Mouse (Mus musculus) limb, embryonic 14.5 days (tissue): Measurements from ENCODE around the gene Best3. TPM values are rescaled to one million over a fixed set of nuclear protein-coding genes. Genes with fewer than 3 reads are reported as not detected.
"Not testable (repeated sequence)": the region's sequence is repeated elsewhere in the genome, so short reads cannot be mapped to it uniquely, and the experiment has no call there.

ENCODE experiments used
- ATAC-seq: fragments of 200-750 bp; cut with Nextera tagmentation; 2 replicates; pipeline ENCODE4 v1.8.0; 2017; ENCODE audit warnings: low read depth, moderate number of reproducible peaks, moderate TSS enrichment; ENCODE audit not compliant: low FRiP score
- DNase-seq: peaks from one replicate; pipeline ENCODE4 v3.0.0-alpha.2; 2015; ENCODE audit warnings: low spot score
- H3K27ac ChIP-seq: fragments of 300-500 bp; sonication (generic); replicated peaks from 2 replicates; pipeline ENCODE4 v1.5.1; 2014; ENCODE audit warnings: low read depth, mild to moderate bottlenecking, low read length, moderate library complexity, mixed read lengths
- H3K27me3 ChIP-seq: fragments of 300-500 bp; sonication (generic); 2 replicates; pipeline ENCODE4 v1.6.1; 2014; ENCODE audit warnings: low read length, mixed read lengths; ENCODE audit not compliant: control insufficient read depth, insufficient read depth
- H3K36me3 ChIP-seq: fragments of 300-500 bp; sonication (generic); 2 replicates; pipeline ENCODE4 v1.6.1; 2014; ENCODE audit warnings: mild to moderate bottlenecking, low read length, moderate library complexity, mixed read lengths; ENCODE audit not compliant: control insufficient read depth, insufficient read depth
- H3K4me1 ChIP-seq: fragments of 300-500 bp; sonication (generic); 2 replicates; pipeline ENCODE4 v1.6.1; 2014; ENCODE audit warnings: antibody characterized with exemption, low read length, mixed read lengths; ENCODE audit not compliant: control insufficient read depth, insufficient read depth
- H3K4me2 ChIP-seq: fragments of 300-500 bp; sonication (generic); replicated peaks from 2 replicates; pipeline ENCODE4 v1.6.1; 2014; ENCODE audit warnings: low read depth, mild to moderate bottlenecking, low read length, moderate library complexity; ENCODE audit not compliant: severe bottlenecking
- H3K4me3 ChIP-seq: fragments of 300-500 bp; sonication (generic); replicated peaks from 2 replicates; pipeline ENCODE4 v1.5.1; 2014; ENCODE audit warnings: low read length
- H3K9ac ChIP-seq: fragments of 300-500 bp; sonication (generic); 2 replicates; pipeline ENCODE4 v1.6.1; 2014; ENCODE audit warnings: mild to moderate bottlenecking, low read depth, low read length, moderate library complexity; ENCODE audit not compliant: severe bottlenecking
- H3K9me3 ChIP-seq: fragments of 300-500 bp; sonication (generic); 2 replicates; pipeline ENCODE4 v1.6.1; 2016; ENCODE audit warnings: low read length; ENCODE audit not compliant: control insufficient read depth
- POLR2A ChIP-seq: fragments of 200-500 bp; IDR thresholded peaks from 2 replicates; pipeline ENCODE4 v1.8.0; 2012; ENCODE audit warnings: inconsistent platforms, mild to moderate bottlenecking, moderate library complexity, borderline replicate concordance; ENCODE audit not compliant: insufficient read depth, insufficient read length; ENCODE audit errors: extremely low read depth
- WGBS: fragments of 180-500 bp; shearing (Covaris S2); extraction: QIAGEN DNeasy Blood & Tissue Kit; methylation state at CpG from one replicate; pipeline ENCODE4 v1.1.7; 2014; 5-methylcytosine and 5-hydroxymethylcytosine counted together
- polyA plus RNA-seq, 2 experiments: library from polyadenylated mRNA; depleted of rRNA in 1 of 2; stranded (reverse) in 1 of 2; unstranded in 1 of 2; fragments of >200 nt; fragmentation: Nextera tagmentation in 1 of 2; extraction: Ambion mirVana in 1 of 2; gene quantifications; 2 replicates each; pipeline versions ENCODE4 v1.2.1 to v1.2.3; 2012 to 2014

Gene Best3
- polyA plus RNA-seq, 2 experiments: 1.4 to 3.1 TPM

GRCm38 (mm10) chr10:117013689-117014390 lies 27.7 kb downstream of the Best3 start:
- Histone ChIP-seq H3K4me3 (no peak overlapping the region), H3K9ac (no peak overlapping the region), H3K4me2 (0 out of 2 replicates have a peak overlapping the region, but pooled peaks have one; percentile 1), H3K27ac (no peak overlapping the region), H3K27me3 (no peaks in the 10 kb centered on the region), H3K36me3 (no peaks in the 10 kb centered on the region), H3K9me3 (no peaks in the 10 kb centered on the region), H3K4me1 (peaks cover 4% of the 10 kb centered on the region; the same call in 1 of the 2 replicates)
- no peak for TF ChIP-seq POLR2A
- DNase-seq (peak; percentile 62), ATAC-seq (peak; percentile 86)
- 21% methylated on average over 12 of the region's 12 CpGs for WGBS

DNA sequence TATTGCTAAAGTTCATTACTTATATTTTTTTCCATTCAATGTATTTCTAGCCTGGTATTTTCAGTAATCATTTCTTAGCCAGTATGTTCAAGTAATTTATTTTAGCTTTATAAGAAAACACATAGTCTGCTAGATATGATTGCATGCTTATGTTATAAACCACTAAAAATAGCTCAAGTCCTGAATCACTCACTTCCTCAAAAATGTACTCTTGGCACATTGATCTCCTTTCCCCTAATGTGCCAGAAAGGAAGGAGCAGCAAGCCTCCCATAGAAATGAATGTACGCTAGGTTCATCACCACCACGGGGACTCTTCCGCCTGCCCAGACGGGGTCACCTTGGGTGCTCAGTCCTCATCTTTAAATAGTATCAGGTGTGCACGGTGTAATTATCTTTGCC lies 28.5 kb downstream of the Best3 start:
- ATAC-seq: no peak
- 84% methylated on average over 5 of the region's 5 CpGs for WGBS
- TF ChIP-seq POLR2A: no peak
- no peaks in the 10 kb centered on the region for H3K36me3 ChIP-seq
- no peak overlapping the region for H3K4me3 ChIP-seq
- peaks cover 4% of the 10 kb centered on the region; the same call in 1 of the 2 replicates for H3K4me1 ChIP-seq
- no peak overlapping the region for H3K9ac ChIP-seq
- H3K27ac ChIP-seq: no peak overlapping the region
- no peak for DNase-seq
- no peaks in the 10 kb centered on the region for H3K9me3 ChIP-seq
- H3K4me2 ChIP-seq: no peak overlapping the region
- no peaks in the 10 kb centered on the region for H3K27me3 ChIP-seq

DNA sequence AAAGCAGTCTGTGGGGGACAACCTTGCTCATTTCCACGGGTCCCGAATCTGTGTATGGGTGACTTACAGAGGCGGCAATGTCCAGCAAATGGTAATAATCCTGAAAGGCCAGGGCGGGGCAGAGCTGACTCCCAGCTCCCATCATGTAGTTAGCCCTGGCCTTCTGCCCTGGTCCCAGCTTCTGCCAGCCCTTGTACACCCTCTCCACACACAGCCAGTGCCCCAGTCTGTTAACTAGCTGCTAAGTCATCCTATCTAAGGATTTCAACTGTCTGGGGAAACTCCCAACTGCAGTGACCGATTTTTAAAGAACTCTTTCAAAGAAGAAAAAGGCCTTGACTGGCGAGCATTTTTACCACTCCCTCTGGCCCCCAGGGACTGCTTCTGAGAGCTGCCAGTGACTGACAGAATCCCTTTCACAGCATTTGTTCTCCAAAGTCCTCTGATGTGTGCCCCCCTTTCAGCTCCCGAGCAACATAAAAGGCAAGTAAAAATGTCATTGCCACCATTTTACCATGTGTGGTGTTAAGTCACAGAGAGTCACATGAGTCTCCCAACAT lies 32.2 kb downstream of the Best3 start:
- peaks cover 12% of the 10 kb centered on the region for H3K4me1 ChIP-seq
- H3K9ac ChIP-seq: no peak overlapping the region
- no peak for TF ChIP-seq POLR2A
- no peak overlapping the region for H3K4me2 ChIP-seq
- 56% methylated on average over 7 of the region's 7 CpGs for WGBS
- no peaks in the 10 kb centered on the region for H3K27me3 ChIP-seq
- no peak overlapping the region for H3K27ac ChIP-seq
- H3K4me3 ChIP-seq: no peak overlapping the region
- no peaks in the 10 kb centered on the region for H3K36me3 ChIP-seq
- DNase-seq (no peak), ATAC-seq (no peak)
- no peaks in the 10 kb centered on the region for H3K9me3 ChIP-seq

DNA sequence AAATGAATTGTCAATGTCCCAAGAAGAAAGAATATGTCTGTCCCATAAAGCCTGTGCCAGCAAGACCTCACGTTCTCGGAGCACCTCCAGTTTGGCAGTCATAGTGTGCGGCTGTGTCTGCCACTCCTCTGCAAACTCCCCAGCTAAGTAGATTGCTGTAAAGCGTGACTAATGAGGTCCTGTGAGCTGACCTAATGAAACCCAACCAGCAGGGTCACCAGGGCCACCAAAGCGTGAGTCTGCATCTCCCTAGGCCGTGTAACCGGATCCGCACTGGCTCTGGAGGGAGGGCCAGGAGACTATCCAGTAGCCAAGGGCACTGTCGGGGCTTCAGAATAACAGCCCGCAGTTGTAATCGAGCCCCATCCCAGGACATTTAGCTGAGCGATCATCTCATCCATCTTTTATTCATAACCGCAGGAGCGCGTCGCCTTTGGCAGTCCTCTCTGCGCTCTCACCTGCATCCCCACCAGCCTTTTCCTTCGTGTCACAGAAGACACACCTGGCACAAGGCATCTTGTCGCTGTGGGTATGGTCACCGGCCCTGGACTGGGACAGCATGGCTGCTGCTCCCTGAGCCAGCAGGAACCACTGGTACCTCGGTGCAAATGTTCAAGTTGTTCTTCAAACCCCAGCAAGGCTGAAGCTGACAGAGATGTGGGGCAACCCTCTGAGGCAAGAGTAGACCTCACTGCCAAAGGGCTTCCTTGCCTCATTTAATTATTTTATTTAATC lies 35.1 kb downstream of the Best3 start:
- H3K4me1 ChIP-seq: peaks cover 10% of the 10 kb centered on the region
- H3K9me3 ChIP-seq: no peaks in the 10 kb centered on the region
- no peaks in the 10 kb centered on the region for H3K27me3 ChIP-seq
- H3K36me3 ChIP-seq: no peaks in the 10 kb centered on the region
- no peak overlapping the region for H3K4me2 ChIP-seq
- no peak overlapping the region for H3K27ac ChIP-seq
- WGBS: 20% methylated on average over 21 of the region's 21 CpGs
- H3K4me3 ChIP-seq: no peak overlapping the region
- no peak overlapping the region for H3K9ac ChIP-seq
- TF ChIP-seq POLR2A: no peak
- ATAC-seq (peak; percentile 80), DNase-seq (peak; percentile 49)

GRCm38 (mm10) chr10:117023693-117024092 lies 37.6 kb downstream of the Best3 start:
- H3K9ac ChIP-seq: no peak overlapping the region
- WGBS: 58% methylated on average over 16 of the region's 16 CpGs
- no peaks in the 10 kb centered on the region for H3K9me3 ChIP-seq
- H3K36me3 ChIP-seq: no peaks in the 10 kb centered on the region
- no peaks in the 10 kb centered on the region for H3K27me3 ChIP-seq
- no peak overlapping the region for H3K27ac ChIP-seq
- DNase-seq (peak; percentile 25), ATAC-seq (no peak)
- H3K4me3 ChIP-seq: no peak overlapping the region; the same call in 1 of the 2 replicates
- H3K4me1 ChIP-seq: peaks cover 10% of the 10 kb centered on the region
- H3K4me2 ChIP-seq: peak overlapping the region; percentile 33
- TF ChIP-seq POLR2A: no peak

DNA sequence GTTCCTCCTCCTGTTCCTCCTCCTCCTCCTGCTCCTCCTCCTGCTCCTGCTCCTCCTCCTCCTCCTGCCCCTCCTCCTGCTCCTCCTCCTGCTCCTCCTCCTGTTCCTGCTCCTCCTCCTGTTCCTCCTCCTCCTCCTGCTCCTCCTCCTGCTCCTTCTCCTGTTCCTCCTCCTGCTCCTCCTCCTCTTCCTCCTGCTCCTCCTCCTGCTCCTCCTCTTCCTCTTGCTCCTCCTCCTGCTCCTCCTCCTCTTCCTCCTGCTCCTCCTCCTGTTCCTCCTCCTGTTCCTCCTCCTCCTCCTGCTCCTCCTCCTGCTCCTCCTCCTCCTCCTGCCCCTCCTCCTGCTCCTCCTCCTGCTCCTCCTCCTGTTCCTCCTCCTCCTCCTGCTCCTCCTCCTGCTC lies 39.7 kb downstream of the Best3 start:
- ATAC-seq, H3K4me3 ChIP-seq, H3K4me2 ChIP-seq, DNase-seq, H3K9ac ChIP-seq, H3K27me3 ChIP-seq, H3K36me3 ChIP-seq, H3K4me1 ChIP-seq, H3K9me3 ChIP-seq, H3K27ac ChIP-seq: not testable (repeated sequence)
